Mouse (Mus musculus) heart, postnatal 0 days (tissue): ENCODE measurements around the gene Smad3. TPM values are rescaled to one million over a fixed set of nuclear protein-coding genes. Genes with fewer than 3 reads are reported as not detected.

Experiments
- ATAC-seq: fragments of 200-750 bp; cut with Nextera tagmentation; 2 replicates; pipeline ENCODE4 v1.8.0; 2017; ENCODE audit warnings: low read depth, moderate number of reproducible peaks, moderate library complexity; ENCODE audit not compliant: insufficient read depth
- DNase-seq: peaks from one replicate; pipeline ENCODE4 v3.0.0-alpha.2; 2016; ENCODE audit warnings: low spot score
- H3K27ac ChIP-seq: fragments of 300-500 bp; sonication (generic); 2 replicates; pipeline ENCODE4 v1.5.1; 2014; ENCODE audit warnings: low read depth, mild to moderate bottlenecking
- H3K27me3 ChIP-seq: fragments of 300-500 bp; sonication (generic); 2 replicates; pipeline ENCODE4 v1.6.1; 2014; ENCODE audit warnings: low read length, mixed read lengths; ENCODE audit not compliant: control insufficient read depth, insufficient read depth
- H3K36me3 ChIP-seq: fragments of 300-500 bp; sonication (generic); replicated peaks from 2 replicates; pipeline ENCODE4 v1.6.1; 2014; ENCODE audit warnings: low read length, mixed read lengths; ENCODE audit not compliant: control insufficient read depth, insufficient read depth
- H3K4me1 ChIP-seq: fragments of 300-500 bp; sonication (generic); 2 replicates; pipeline ENCODE4 v1.6.1; 2014; ENCODE audit warnings: antibody characterized with exemption; ENCODE audit not compliant: control insufficient read depth, insufficient read depth
- H3K4me2 ChIP-seq: fragments of 300-500 bp; sonication (generic); 2 replicates; pipeline ENCODE4 v1.6.1; 2014; ENCODE audit warnings: low read depth, mild to moderate bottlenecking, low read length, moderate library complexity
- H3K4me3 ChIP-seq: fragments of 300-500 bp; sonication (generic); 2 replicates; pipeline ENCODE4 v1.5.1; 2014; ENCODE audit warnings: low read depth, low read length
- H3K9ac ChIP-seq: fragments of 300-500 bp; sonication (generic); replicated peaks from 2 replicates; pipeline ENCODE4 v1.6.1; 2014; ENCODE audit warnings: low read depth, low read length, mixed read lengths
- H3K9me3 ChIP-seq: fragments of 300-500 bp; sonication (generic); replicated peaks from 2 replicates; pipeline ENCODE4 v1.6.1; 2016; ENCODE audit warnings: low read length; ENCODE audit not compliant: control insufficient read depth
- CTCF ChIP-seq: IDR thresholded peaks from 2 replicates; pipeline ENCODE4 v1.5.1; 2016; ENCODE audit warnings: antibody characterized with exemption, control low read depth, low read depth
- EP300 ChIP-seq: IDR thresholded peaks from 2 replicates; pipeline ENCODE4 v1.6.1; 2016; ENCODE audit warnings: antibody characterized with exemption, low read depth
- WGBS: fragments of 180-500 bp; shearing (Covaris S2); extraction: QIAGEN DNeasy Blood & Tissue Kit; methylation state at CpG from one replicate; pipeline ENCODE4 v1.1.7; 2014; 5-methylcytosine and 5-hydroxymethylcytosine counted together
- polyA plus RNA-seq: library from polyadenylated mRNA; unstranded; fragments of >200 nt; fragmentation: Nextera tagmentation; extraction: Ambion mirVana; gene quantifications from 2 replicates; pipeline ENCODE4 v1.2.1, GENCODE M21; 2015
- total RNA-seq: library from RNA; depleted of rRNA; stranded (reverse); fragments of >200 nt; gene quantifications from 2 replicates; pipeline ENCODE4 v1.2.3, GENCODE M21; 2014; ENCODE audit warnings: low replicate concordance

Gene Smad3
- total and polyA plus RNA-seq, 2 experiments from 2014 or later = 6.0 to 30.2 TPM

- no peaks in the 10 kb centered on the region for H3K9me3 ChIP-seq
- H3K9ac ChIP-seq = no peak overlapping the region
- peak; percentile 5 for DNase-seq
- 28% methylated on average over 13 of the region's 13 CpGs for WGBS
- H3K4me2 ChIP-seq = no peak overlapping the region
- peaks cover 64% of the 10 kb centered on the region for H3K4me1 ChIP-seq
- peak overlapping the region; percentile 43; the same call in 1 of the 2 replicates for H3K27ac ChIP-seq
- ATAC-seq = no peak
- H3K36me3 ChIP-seq = no peaks in the 10 kb centered on the region
- no peaks in the 10 kb centered on the region for H3K27me3 ChIP-seq
- TF ChIP-seq CTCF (no peak), EP300 (no peak)
- H3K4me3 ChIP-seq = no peak overlapping the region
Observed at GRCm38 (mm10) chr9:63742887-63743660, 14.7 kb downstream of the Smad3 start.

DNA sequence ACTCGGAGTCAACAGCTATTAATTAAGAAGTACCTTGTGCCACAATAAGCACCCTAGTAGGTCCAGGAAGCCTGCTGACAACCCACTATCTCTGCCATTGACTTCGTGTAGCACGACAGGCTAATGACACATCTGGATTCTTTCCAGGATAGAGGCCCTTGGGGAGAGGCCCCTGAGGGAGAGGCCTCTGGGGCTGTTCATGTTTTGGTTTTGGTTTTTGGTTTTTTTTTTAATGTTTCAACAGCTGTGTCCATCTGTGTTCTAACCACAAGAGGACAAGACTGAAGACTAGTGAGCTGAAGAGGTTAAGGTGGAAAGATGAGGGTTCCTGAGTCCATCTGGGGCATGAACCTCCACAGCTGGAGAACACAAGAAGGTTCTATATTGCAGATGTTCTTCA lies 15.5 kb downstream of the Smad3 start:
- Histone ChIP-seq H3K36me3 (no peaks in the 10 kb centered on the region), H3K9ac (no peak overlapping the region), H3K4me1 (peaks cover 65% of the 10 kb centered on the region), H3K4me3 (no peak overlapping the region), H3K4me2 (peak overlapping the region; percentile 18; the same call in 1 of the 2 replicates), H3K9me3 (no peaks in the 10 kb centered on the region), H3K27ac (peak overlapping the region; percentile 43; the same call in 1 of the 2 replicates), H3K27me3 (no peaks in the 10 kb centered on the region)
- 11% methylated on average over 3 of the region's 3 CpGs for WGBS
- no peak for TF ChIP-seq CTCF
- no peak for TF ChIP-seq EP300
- DNase-seq (no peak), ATAC-seq (no peak)

DNA sequence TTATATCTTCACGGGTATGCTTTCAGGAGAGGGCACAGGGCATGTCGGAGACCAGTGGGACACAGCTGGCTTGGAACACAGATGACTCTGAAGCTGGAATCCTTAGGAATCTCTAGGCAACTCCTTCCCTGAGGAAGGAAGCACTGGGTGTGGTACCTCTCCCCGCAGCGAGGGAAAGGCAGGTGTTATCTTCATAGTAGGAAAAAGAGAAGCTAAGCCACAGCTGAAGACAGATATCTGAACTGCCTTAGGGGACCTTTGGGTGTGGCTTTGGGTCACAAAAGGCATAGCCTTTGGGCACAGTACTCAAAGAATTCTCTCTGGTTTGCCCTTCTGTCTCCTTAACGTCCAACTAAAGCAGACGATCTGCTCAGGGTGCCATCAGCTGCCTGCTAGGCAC lies 16.0 kb downstream of the Smad3 start:
- Histone ChIP-seq H3K4me1 (peaks cover 65% of the 10 kb centered on the region), H3K27ac (0 out of 2 replicates have a peak overlapping the region, but pooled peaks have one; percentile 2), H3K36me3 (no peaks in the 10 kb centered on the region), H3K4me2 (no peak overlapping the region), H3K27me3 (no peaks in the 10 kb centered on the region), H3K9ac (no peak overlapping the region), H3K4me3 (no peak overlapping the region), H3K9me3 (no peaks in the 10 kb centered on the region)
- TF ChIP-seq EP300 (no peak), CTCF (no peak)
- WGBS = 35% methylated on average over 6 of the region's 6 CpGs
- DNase-seq = no peak
- no peak for ATAC-seq

DNA sequence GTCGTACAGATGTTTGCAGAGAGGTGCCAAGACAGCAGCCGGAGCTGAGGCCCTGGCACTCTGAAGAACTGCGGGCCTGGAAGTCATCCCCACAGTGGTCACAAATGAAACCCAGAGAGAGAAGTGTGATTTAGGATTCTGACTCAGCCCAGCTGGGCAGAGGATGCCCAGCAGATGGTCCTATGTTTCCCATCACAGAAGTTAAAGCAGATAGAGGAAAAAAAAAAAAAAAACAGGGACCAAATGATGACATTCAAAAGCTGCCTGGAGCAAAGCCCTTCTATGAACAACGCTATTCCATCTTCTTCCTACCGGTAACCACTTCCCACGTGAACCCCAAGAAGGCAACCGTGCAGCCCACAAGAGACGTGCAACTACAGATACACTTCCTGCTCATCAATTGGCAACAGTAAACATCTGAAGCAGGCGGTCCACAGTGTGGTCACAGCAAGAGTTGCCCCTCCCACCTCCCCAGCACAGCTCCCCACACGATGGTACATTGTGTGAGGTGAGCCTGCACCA lies 17.4 kb downstream of the Smad3 start:
- Histone ChIP-seq H3K36me3 (no peaks in the 10 kb centered on the region), H3K4me3 (no peak overlapping the region), H3K4me2 (no peak overlapping the region), H3K27ac (no peak overlapping the region), H3K9me3 (no peaks in the 10 kb centered on the region), H3K27me3 (no peaks in the 10 kb centered on the region), H3K9ac (no peak overlapping the region), H3K4me1 (peaks cover 64% of the 10 kb centered on the region)
- DNase-seq (no peak), ATAC-seq (no peak)
- TF ChIP-seq EP300 (no peak), CTCF (no peak)
- WGBS = 83% methylated on average over 10 of the region's 10 CpGs

- H3K27me3 ChIP-seq = no peaks in the 10 kb centered on the region
- peak overlapping the region; percentile 43; the same call in 1 of the 2 replicates for H3K27ac ChIP-seq
- H3K9ac ChIP-seq = no peak overlapping the region
- WGBS = 56% methylated on average over 11 of the region's 11 CpGs
- H3K4me1 ChIP-seq = peaks cover 64% of the 10 kb centered on the region
- peak overlapping the region; percentile 9; the same call in 1 of the 2 replicates for H3K4me2 ChIP-seq
- no peak for DNase-seq
- H3K4me3 ChIP-seq = no peak overlapping the region
- TF ChIP-seq CTCF (no peak), EP300 (no peak)
- H3K36me3 ChIP-seq = no peaks in the 10 kb centered on the region
- ATAC-seq = no peak
- no peaks in the 10 kb centered on the region for H3K9me3 ChIP-seq
Observed at GRCm38 (mm10) chr9:63738830-63739229, 19.0 kb downstream of the Smad3 start.
